29 mouse cellular contexts compared by ENCODE assay signal in genomic region chr12:99545270-99545770, GRCm38 (mm10). TPM values are rescaled to one million over a fixed set of nuclear protein-coding genes. Genes with fewer than 3 reads are reported as not detected.
DNase-seq lines count a peak whose midpoint lies in the region; ATAC-seq and TF ChIP-seq lines count a peak whose summit lies in the region.
"Had no signal": no experiment of that assay in that cellular context is flagged by ENCODE, and none has a peak within 500 bp of the region (broad histone marks: within the 10 kb centered on the region; RNA-seq: fewer than 3 reads in every experiment).

No protein-coding gene starts in this region.

- TF ChIP-seq CTCF in heart, postnatal 0 days (IDR thresholded peaks at IDR 0.05; ENCODE audit: low read depth) = no peak
- no peak for TF ChIP-seq CTCF in CH12.LX (conservative IDR thresholded peaks at IDR 0.05 in 1 of 2, IDR thresholded peaks at IDR 0.05 in 1 of 2; ENCODE audit: low read depth in 2 of 2, low read length in 2 of 2)

- in situ Hi-C loops in CH12.LX (cut with MboI; ENCODE audit: low pct_ligation_motif_present, low pct_unique_long_range_greater_than_20kb, low sequenced_read_pairs) = loop anchor here (10.0 kb wide), 1 partner anchor 151 kb away; no protein-coding TSS in a partner anchor

- TF ChIP-seq EP300 in heart, postnatal 0 days (IDR thresholded peaks at IDR 0.05; ENCODE audit: low read depth) = 0 out of 2 replicates have a peak, but pooled peaks have one; percentile 37
- TF ChIP-seq EP300 in CH12.LX (IDR thresholded peaks at IDR 0.05; ENCODE audit: low read length) = no peak

- no peak overlapping the region for H3K4me2 ChIP-seq in heart, embryonic 12.5 days
- H3K4me2 ChIP-seq in heart, postnatal 0 days (ENCODE audit: low read depth, low read length) = no peak overlapping the region
- peak overlapping the region; percentile 89; the same call in 1 of the 2 replicates for H3K4me2 ChIP-seq in CH12.LX (ENCODE audit: insufficient read depth, low read depth, poor library complexity, severe bottlenecking)
- H3K4me2 ChIP-seq: embryonic facial prominence, embryonic 12.5 days; hindbrain, embryonic 13.5 days; limb, embryonic 12.5 days; lung, embryonic 14.5 days; midbrain, embryonic 12.5 days; neural tube, embryonic 12.5 days had no signal

- no peak overlapping the region for H3K9ac ChIP-seq in heart, embryonic 12.5 days
- H3K9ac ChIP-seq in heart, postnatal 0 days (replicated peaks; ENCODE audit: low read depth, low read length) = no peak overlapping the region
- H3K9ac ChIP-seq in CH12.LX (ENCODE audit: insufficient read depth, low read depth) = no peak overlapping the region
- H3K9ac ChIP-seq: embryonic facial prominence, embryonic 12.5 days; hindbrain, embryonic 13.5 days; limb, embryonic 12.5 days; liver, embryonic 15.5 days; lung, embryonic 14.5 days; midbrain, embryonic 12.5 days; neural tube, embryonic 12.5 days had no signal

- no peaks in the 10 kb centered on the region for H3K27me3 ChIP-seq in heart, embryonic 12.5 days (replicated peaks)
- H3K27me3 ChIP-seq in heart, postnatal 0 days (ENCODE audit: control insufficient read depth, insufficient read depth, low read length) = no peaks in the 10 kb centered on the region
- no peaks in the 10 kb centered on the region for H3K27me3 ChIP-seq in CH12.LX (replicated peaks)
- H3K27me3 ChIP-seq: embryonic facial prominence, embryonic 12.5 days; hindbrain, embryonic 13.5 days; limb, embryonic 12.5 days; liver, embryonic 15.5 days; midbrain, embryonic 12.5 days; neural tube, embryonic 12.5 days had no signal

- no peak overlapping the region for H3K4me3 ChIP-seq in heart, embryonic 12.5 days
- H3K4me3 ChIP-seq in heart, postnatal 0 days (ENCODE audit: low read depth, low read length) = no peak overlapping the region
- no peak overlapping the region for H3K4me3 ChIP-seq in CH12.LX (replicated peaks in 1 of 3; ENCODE audit: low read depth in 2 of 3, low read length in 2 of 3, poor library complexity in 1 of 3)
- H3K4me3 ChIP-seq: embryonic facial prominence, embryonic 12.5 days; hindbrain, embryonic 13.5 days; limb, embryonic 12.5 days; liver, embryonic 15.5 days; midbrain, embryonic 12.5 days; myocyte; neural tube, embryonic 12.5 days had no signal

- TF ChIP-seq RAD21 in CH12.LX (IDR thresholded peaks at IDR 0.05; ENCODE audit: low read depth, low read length) = no peak

- no peak overlapping the region for H3K27ac ChIP-seq in heart, embryonic 12.5 days (ENCODE audit: poor library complexity, severe bottlenecking)
- H3K27ac ChIP-seq in heart, postnatal 0 days (ENCODE audit: low read depth) = peak overlapping the region; percentile 59; the same call in 1 of the 2 replicates
- no peak overlapping the region for H3K27ac ChIP-seq in CH12.LX (ENCODE audit: insufficient read depth, low read depth)
- H3K27ac ChIP-seq: embryonic facial prominence, embryonic 12.5 days; hindbrain, embryonic 13.5 days; limb, embryonic 12.5 days; liver, embryonic 15.5 days; midbrain, embryonic 12.5 days; neural tube, embryonic 12.5 days had no signal

- no peaks in the 10 kb centered on the region for H3K9me3 ChIP-seq in heart, embryonic 12.5 days (replicated peaks)
- H3K9me3 ChIP-seq in heart, postnatal 0 days (replicated peaks; ENCODE audit: control insufficient read depth, low read length) = no peaks in the 10 kb centered on the region
- H3K9me3 ChIP-seq in CH12.LX (replicated peaks; ENCODE audit: low read length) = no peaks in the 10 kb centered on the region
- H3K9me3 ChIP-seq: embryonic facial prominence, embryonic 12.5 days; liver, embryonic 15.5 days; midbrain, embryonic 12.5 days; neural tube, embryonic 12.5 days had no signal

- intact Hi-C loops in heart, postnatal 10 days (cut with DNase I) = loop anchor here (2.0 kb wide), 1 partner anchor 13 kb away; no protein-coding TSS in a partner anchor
- intact Hi-C loops in left cerebral cortex, postnatal 10 days (cut with DNase I) = no loop called here

- no peak for ATAC-seq in heart, embryonic 12.5 days (ENCODE audit: insufficient number of reproducible peaks, low FRiP score)
- ATAC-seq in heart, postnatal 0 days (ENCODE audit: insufficient read depth, low read depth) = no peak
- ATAC-seq: intestine, embryonic 16.5 days had no signal

- dilution Hi-C loops in CH12.LX (cut with MboI; ENCODE audit: extremely low pct_ligation_motif_present, extremely low pct_unique_long_range_greater_than_20kb, low sequenced_read_pairs) = no loop called here

- 77% methylated on average over 6 of the region's 6 CpGs for WGBS in heart, embryonic 12.5 days
- 70% methylated on average over 6 of the region's 6 CpGs for WGBS in heart, postnatal 0 days

- DNase-seq in heart, adult 11 months = peak; percentile 91
- DNase-seq in heart, postnatal 0 days (ENCODE audit: low spot score) = no peak
- DNase-seq in heart, postnatal 10 days = no peak
- no peak for DNase-seq in CH12.LX (ENCODE audit: extremely low read depth)
- peak; percentile 23 for DNase-seq in mesoderm, embryonic 11.5 days (ENCODE audit: low read depth, low spot score)
- DNase-seq in left cerebral cortex, postnatal 10 days (ENCODE audit: extremely low spot score in 1 of 2, low spot score in 2 of 2) = no peak
- DNase-seq: adrenal gland, adult 2 months; adrenal gland, postnatal 36 days; cerebellum, adult 8-10 months; cerebellum, postnatal 25 days; embryo, embryonic 11 days; gastrocnemius, postnatal 25 days; kidney, adult 8-10 months; kidney, postnatal 14 days; lung, embryonic 14.5 days; lung, postnatal 14 days; right cerebral cortex, adult 18-20 months; spleen, adult 18-20 months; thymus, adult 2 months; thymus, postnatal 36 days had no signal

- peaks cover 22% of the 10 kb centered on the region; the same call in 1 of the 2 replicates for H3K79me2 ChIP-seq in CH12.LX (replicated peaks; ENCODE audit: control insufficient read depth, extremely low read depth, insufficient read depth, poor library complexity, severe bottlenecking)

- H3K4me1 ChIP-seq in heart, embryonic 12.5 days (replicated peaks) = peaks cover 17% of the 10 kb centered on the region
- peaks cover 14% of the 10 kb centered on the region; the same call in 1 of the 2 replicates for H3K4me1 ChIP-seq in heart, postnatal 0 days (ENCODE audit: control insufficient read depth, insufficient read depth)
- peaks cover 18 to 36% of the 10 kb centered on the region in 2 experiments for H3K4me1 ChIP-seq in CH12.LX (ENCODE audit: control insufficient read depth in 1 of 2, insufficient read depth in 2 of 2)
- H3K4me1 ChIP-seq: embryonic facial prominence, embryonic 12.5 days had no signal

- H3K36me3 ChIP-seq in heart, embryonic 12.5 days = no peaks in the 10 kb centered on the region
- H3K36me3 ChIP-seq in heart, postnatal 0 days (replicated peaks; ENCODE audit: control insufficient read depth, insufficient read depth, low read length) = no peaks in the 10 kb centered on the region
- peaks cover 0 to 9% of the 10 kb centered on the region in 2 experiments for H3K36me3 ChIP-seq in CH12.LX (replicated peaks in 1 of 2; ENCODE audit: control insufficient read depth in 1 of 2, insufficient read depth in 1 of 2, low read length in 1 of 2)
- H3K36me3 ChIP-seq: embryonic facial prominence, embryonic 12.5 days; hindbrain, embryonic 13.5 days; limb, embryonic 12.5 days; liver, embryonic 15.5 days; neural tube, embryonic 12.5 days had no signal

- TF ChIP-seq POLR2A in CH12.LX (IDR thresholded peaks at IDR 0.05; ENCODE audit: low read depth, low read length) = no peak

TF ChIP-seq in CH12.LX, 34 proteins besides CTCF, POLR2A, EP300 and RAD21:
- TF ChIP-seq CHD1 (IDR thresholded peaks at IDR 0.05; ENCODE audit: low read depth, low read length) (no peak), RCOR1 (conservative IDR thresholded peaks at IDR 0.05; ENCODE audit: low read depth, low read length) (no peak), MXI1 (IDR thresholded peaks at IDR 0.05; ENCODE audit: low read depth, low read length) (no peak)
TF ChIP-seq in CH12.LX: peak in this region for 0.

RNA-seq across cellular contexts. Expression of gene Foxn3, which starts 18.1 kb away (rescaled TPM):
- polyA plus RNA-seq in heart, embryonic 12.5 days (2016; fragmentation: Nextera tagmentation; extraction: Ambion mirVana) = 66.2 and 69.1 TPM in 2 replicates
- 31.4 and 36.1 TPM in 2 replicates for total RNA-seq in heart, postnatal 0 days (2014; rRNA removed; ENCODE audit: low replicate concordance)
- polyA plus RNA-seq in heart, postnatal 0 days (2015; fragmentation: Nextera tagmentation; extraction: Ambion mirVana) = 53.1 and 55.3 TPM in 2 replicates
- total RNA-seq in heart, postnatal 10 days (2021) = 100 to 1,000 TPM; 128 to 143 TPM
- total RNA-seq in CH12.LX (2012; rRNA removed) = 21.1 and 26.8 TPM in 2 replicates
- total RNA-seq in CH12.LX (2014; rRNA removed) = 9.7 and 10.0 TPM in 2 replicates
- 11.0 and 12.5 TPM in 2 replicates for polyA plus RNA-seq in CH12.LX (2012; ENCODE audit: insufficient read length, low read depth)
- 10 to 100 TPM; 50.7 to 65.1 TPM for total RNA-seq in left cerebral cortex, postnatal 10 days (2021)

Comparison
In these comparisons a context has a peak if more than half of its experiments do, and no peak if none do; other contexts are left out.
1. DNase-seq: peak in heart, adult 11 months (single experiment) and mesoderm, embryonic 11.5 days (single experiment); none in heart, postnatal 0 days (single experiment), heart, postnatal 10 days (0 of 2), CH12.LX (single experiment) and left cerebral cortex, postnatal 10 days (0 of 2).